Mouse (Mus musculus): ENCODE measurements around the gene Tfap2e.

Gene Tfap2e

GRCm38 (mm10) chr4:126752024-126752607 lies 16.1 kb upstream of the Tfap2e start:
- no peak for DNase-seq (ENCODE audit: low spot score)

DNA sequence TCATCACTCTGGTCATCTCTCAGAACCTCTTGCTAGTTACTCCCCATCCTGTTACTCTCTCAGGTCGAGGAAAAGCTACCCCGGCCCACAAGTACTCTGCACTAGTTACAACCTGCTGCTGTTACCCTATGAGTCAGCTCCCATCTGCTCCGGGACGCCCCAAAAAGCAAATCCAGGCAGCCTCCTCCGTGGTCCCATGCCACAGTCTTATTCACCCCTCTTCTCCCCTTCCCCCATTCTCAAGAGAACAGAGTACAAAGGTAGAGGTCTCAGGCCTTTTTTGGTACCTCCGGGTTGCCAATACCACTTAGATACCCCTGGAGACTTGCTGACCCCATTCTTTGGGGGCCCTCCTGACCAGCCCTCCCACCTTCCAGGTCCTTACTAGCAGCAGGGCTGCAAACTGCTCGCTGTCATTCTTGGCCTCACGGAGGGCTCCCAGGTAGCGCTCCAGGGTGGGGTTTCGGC lies 15.6 kb upstream of the Tfap2e start:
- no peak for DNase-seq (ENCODE audit: low spot score)

GRCm38 (mm10) chr4:126750863-126751555 lies 15.0 kb upstream of the Tfap2e start:
- no peak for DNase-seq (ENCODE audit: low spot score)

DNA sequence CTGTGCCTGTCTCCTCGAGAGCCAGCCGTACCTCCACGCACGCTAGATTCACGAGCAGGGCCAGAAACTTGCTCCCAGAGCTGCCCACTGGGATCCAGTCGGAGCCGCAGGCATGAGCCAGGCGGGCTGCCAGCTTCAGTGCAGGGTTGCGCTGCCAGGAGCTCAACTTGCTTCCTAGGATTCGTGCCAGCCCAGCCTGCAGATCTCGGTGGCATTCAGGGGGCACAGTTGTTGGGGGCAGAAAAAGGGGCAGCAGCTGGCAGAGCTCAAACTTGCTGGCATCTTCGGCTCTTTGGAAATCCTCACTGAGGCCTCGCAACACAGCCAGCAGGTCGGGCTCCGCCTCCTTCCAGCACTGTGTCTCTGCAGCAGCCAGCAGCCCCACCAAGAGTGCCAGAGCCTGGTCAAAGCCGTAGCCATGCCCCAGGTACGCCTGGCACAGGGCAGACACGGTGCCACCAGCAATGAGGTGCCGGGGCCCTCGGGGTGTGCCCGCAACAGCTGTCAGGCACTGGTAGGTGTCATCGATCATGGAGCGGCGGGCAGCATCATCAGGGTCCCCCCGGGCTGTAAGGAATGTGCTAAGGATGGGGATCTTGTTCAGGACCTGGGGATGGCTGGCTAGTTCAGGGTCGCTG lies 14.1 kb upstream of the Tfap2e start:
- peak; percentile 54 for DNase-seq (ENCODE audit: low spot score)

DNA sequence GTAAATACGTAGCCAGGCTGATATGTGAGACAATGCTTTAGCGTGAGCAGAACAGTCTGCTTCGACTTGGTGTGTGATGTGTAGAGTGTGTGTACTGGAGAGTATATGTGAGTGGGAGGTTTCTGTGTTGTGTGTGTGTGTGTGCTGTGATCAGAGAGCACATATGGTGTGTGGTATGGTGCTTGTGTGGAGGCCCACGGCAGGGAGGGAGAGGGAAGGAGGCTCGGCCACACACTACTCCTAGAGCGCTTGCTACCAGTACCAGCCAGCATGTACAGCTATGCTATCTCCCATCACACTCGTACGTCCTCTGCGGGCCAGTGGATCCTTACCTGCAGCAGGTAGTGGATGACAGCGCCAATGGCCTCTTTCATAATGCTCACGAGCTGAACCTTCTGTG lies 13.5 kb upstream of the Tfap2e start:
- no peak for DNase-seq (ENCODE audit: low spot score)

DNA sequence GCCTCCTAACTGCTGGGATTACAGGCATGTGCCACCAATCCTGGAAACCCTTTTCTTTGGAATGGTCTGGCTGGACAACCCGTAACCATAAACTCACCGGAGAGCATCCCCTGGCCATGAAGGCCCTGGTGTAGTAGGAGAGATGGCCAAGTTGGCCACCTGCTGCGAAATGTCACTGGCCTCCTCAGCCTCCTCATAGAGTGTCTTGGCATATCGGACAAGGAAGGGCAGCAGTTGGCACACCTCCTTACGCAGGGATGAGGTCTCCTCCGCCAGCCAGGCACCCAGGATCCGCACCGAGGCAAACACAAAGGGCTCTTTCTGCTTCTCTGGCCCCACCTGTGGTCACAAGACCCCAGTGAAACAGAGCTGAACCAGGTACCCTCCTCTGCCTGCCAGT lies 12.3 kb upstream of the Tfap2e start:
- DNase-seq (ENCODE audit: low spot score) = no peak

- no peak for DNase-seq (ENCODE audit: low spot score)
These were observed 10.3 kb upstream of the Tfap2e start for GRCm38 (mm10) chr4:126746194-126746840.

DNA sequence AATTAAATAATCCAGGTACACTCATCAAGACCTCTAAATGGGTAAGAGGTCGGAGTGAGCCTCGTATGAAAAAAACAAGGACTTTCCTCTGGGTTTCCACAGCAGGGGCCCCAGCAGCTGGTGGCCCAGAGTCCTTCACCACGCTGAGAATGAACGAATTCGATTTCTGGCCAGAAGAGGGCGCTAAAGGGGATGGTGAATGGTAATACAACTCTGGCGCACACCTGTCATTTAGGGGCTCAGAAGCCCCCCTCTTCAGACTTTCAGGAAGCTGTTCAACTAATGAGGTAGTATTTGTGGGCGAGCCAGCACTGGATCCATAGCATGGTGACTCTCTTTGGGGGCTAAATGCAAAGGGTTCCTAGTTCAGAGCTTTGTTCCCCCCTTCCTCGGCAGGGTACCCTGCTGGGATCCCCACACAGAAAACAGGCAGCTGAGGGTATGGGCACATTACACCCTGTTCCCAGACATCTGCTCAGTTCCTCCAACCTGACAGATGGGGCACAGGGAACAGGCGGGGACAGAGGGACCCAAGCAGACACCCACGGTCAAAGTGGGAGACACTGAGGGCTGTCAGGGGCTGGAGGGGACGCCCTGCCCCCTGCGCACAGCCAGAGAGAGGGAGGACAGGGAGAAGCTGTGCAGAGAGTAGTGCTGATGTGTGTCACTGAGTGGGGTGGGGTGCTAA lies 9.6 kb upstream of the Tfap2e start:
- peak; percentile 55 for DNase-seq (ENCODE audit: low spot score)

DNA sequence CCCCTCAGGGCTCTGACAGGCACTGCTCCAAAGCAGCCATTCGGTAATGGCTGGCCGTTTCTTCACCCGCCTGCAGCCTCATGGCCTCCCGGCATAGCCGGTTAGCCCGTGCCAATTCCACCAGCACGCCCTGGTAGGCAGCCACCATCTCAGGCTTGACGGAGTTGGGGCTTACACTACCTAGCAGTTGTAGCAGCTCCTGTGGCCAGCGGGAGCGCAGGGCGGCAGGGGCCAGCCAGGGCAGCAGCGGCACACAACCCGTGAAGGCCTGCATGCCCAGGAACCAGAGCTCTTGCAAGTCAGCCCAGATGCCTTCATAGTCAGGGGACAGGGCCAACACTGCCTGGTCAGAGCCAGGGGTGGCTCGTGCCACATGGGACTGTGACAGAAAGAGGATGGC lies 8.8 kb upstream of the Tfap2e start:
- no peak for DNase-seq (ENCODE audit: low spot score)

DNA sequence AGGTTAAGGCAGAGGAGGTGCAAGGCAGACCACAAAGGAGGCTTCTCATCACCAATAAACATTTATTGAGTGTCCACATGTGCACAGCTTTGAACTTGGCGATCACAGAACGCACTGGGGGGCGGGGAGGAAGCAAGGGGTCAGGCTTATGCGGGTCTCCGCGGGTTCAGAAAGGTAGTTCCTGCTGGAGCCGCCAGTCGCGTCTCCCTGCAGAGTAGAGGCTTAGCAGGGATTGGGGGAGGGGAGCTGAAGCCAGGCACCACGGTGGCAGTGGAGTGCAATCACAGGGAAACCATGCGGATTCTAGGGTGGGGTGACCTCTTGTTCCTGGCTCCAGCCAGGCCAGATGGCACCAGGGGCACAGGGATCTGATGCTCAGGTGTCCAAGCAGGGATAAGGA lies 7.7 kb upstream of the Tfap2e start:
- no peak for DNase-seq (ENCODE audit: low spot score)

- no peak for DNase-seq (ENCODE audit: low spot score)
These were observed 6.9 kb upstream of the Tfap2e start for GRCm38 (mm10) chr4:126742976-126743375.

DNA sequence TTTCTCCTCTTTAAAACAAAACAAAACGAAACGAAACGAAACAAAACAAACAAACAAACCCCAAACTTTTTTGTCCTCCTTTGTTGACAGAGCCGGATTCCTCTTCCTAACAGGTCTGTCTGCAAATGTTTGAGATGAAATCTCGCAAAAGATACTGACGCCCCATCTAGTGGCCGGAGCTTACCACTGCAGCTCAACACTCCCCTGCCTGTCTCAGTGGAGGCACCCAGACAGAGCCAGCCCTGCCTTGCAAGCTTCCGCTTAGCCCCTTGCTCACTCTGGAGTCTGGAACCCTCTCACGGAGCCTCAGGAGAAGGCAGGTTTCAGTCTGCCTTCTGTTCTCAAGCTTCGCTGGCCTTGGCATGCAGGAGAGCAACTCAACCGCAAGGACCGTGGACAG lies 5.4 kb upstream of the Tfap2e start:
- DNase-seq (ENCODE audit: low spot score) = peak; percentile 80

GRCm38 (mm10) chr4:126739966-126740676 lies 4.1 kb upstream of the Tfap2e start:
- DNase-seq (ENCODE audit: low spot score) = no peak

DNA sequence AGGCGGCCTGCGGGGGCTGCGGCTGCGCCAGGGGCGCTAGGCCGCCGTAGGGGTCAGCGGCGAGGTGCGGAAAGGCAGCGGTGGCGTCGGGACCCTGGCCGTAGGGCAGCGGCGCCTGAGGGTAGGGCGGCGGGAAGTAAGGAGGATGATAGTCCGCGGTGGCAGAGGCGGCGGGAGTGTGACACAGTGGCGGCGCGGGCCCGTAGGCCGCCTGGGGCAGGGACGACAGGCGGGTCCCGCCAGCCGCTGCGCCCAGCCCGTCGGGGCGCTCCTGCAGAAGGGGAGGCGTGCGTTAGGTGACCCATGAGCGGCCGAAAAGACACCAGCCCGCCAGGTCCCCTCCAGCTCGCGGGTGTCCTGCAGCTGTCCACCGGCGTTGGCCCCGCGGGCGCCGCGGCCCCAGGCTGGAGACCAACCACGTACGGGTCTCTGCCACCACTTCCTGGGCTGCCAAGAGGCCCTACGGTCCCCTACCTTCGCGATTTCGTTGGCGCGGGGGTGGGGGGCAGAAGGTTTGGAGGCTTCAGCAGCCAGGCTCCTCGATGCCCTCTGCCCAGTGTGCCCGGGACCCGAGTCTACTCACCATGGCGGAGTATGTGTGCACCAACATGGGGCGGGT lies 549 bp downstream of the Tfap2e start:
- DNase-seq (ENCODE audit: low spot score) = no peak

DNA sequence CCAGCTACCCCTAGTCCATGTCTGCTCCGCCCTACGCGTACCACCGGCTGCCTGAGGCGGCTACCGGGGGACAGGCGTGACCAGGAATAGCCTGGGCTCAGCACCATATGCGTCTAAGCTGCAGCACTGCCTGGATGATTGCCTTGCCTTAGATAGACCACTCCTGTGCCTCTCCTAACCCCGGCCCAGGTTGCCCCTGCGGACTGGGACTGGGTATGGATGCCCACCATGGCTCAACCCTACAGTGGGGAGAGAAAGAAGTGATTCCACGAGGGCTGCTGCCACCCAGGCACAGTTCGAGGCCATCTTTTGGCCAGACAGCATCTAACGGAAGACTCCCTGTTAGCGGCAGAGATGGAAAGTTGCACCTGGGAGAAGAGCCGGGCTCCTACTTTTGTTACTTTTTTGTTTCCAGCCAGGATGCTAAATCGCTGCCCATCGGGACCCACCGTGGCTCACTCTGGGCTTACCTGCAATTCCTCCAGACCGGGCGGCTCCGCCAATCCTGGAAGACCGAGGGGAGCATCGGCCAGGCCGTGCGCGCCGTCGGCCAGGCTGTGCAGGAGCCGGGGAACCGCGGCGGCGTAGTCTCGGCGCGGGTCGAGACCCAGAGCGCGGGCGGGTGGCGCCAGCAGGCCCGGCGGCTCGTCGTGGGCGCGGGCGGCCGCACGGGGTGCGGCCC lies 1.2 kb downstream of the Tfap2e start:
- DNase-seq (ENCODE audit: low spot score) = no peak

DNA sequence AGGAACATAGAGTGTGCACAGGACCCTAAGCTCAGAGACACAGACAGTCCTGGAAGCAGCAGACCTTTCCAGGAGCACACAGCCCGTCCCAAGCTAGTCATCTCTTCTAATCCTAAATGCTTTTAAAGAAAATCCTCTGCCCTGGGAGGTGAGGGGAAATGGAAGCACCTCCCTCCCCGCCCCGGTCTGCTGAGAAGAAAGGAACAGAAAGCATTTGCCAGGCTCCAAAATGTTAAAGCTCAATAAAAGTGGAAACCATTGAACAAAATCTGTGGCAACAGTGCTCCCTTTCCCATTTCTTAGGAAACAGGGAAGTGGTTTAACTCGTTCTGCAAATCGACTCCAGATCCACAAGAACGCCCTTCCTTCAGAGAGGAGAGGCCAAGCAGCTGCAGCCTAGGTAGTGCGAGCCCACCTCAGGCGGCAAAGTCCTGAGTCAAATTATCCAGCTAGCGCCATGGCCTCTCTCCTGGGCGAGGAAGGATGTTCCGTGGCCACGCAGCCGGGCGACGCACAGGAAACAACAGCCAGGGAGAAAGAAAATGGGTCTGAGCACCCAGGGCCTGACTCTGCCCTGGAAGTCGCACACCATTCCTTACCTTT lies 1.9 kb downstream of the Tfap2e start:
- DNase-seq (ENCODE audit: low spot score) = no peak

GRCm38 (mm10) chr4:126732531-126733380 lies 3.3 kb downstream of the Tfap2e start:
- no peak for DNase-seq (ENCODE audit: low spot score)

DNA sequence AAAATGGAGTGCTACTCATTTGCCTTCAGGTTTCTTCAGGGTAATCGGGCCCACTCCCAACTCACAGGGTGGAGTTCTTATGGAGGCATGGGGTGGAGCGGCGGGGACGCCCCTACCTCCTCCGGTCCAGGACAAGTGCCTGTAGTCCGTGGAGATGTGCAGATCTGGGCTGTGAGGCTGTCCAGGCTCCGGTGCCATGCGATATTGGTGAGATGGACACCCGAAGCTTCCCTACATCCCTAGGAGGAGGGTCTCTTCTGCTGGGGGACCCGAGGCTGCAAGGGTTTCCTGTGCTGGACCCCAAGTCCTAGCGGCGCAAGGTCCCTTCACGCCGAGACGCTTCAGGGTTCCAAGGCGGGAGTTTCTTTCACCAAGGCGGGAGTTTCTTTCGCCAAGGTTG lies 3.9 kb downstream of the Tfap2e start:
- DNase-seq (ENCODE audit: low spot score) = no peak

GRCm38 (mm10) chr4:126707439-126707826 lies 28.6 kb downstream of the Tfap2e start:
- no peak for DNase-seq (ENCODE audit: low spot score)
